Mouse (Mus musculus) heart, embryonic 12.5 days (tissue): ENCODE measurements at regions not wholly inside any gene's neighbourhood (a gene's known extent, or its start where the extent isn't known, plus 50 kb on each side); places are given as distances from the start of the nearest gene placed in this dataset.

Experiments
- ATAC-seq: fragments of 200-750 bp; cut with Nextera tagmentation; 2 replicates; pipeline ENCODE4 v1.8.0; 2017; ENCODE audit warnings: moderate TSS enrichment, moderate library complexity; ENCODE audit not compliant: insufficient number of reproducible peaks, low FRiP score
- H3K27ac ChIP-seq: fragments of 300-500 bp; sonication (generic); 2 replicates; pipeline ENCODE4 v1.5.1; 2016; ENCODE audit warnings: mild to moderate bottlenecking, moderate library complexity; ENCODE audit not compliant: poor library complexity, severe bottlenecking
- H3K27me3 ChIP-seq: fragments of 300-500 bp; sonication (generic); replicated peaks from 2 replicates; pipeline ENCODE4 v1.6.1; 2016; ENCODE audit warnings: mild to moderate bottlenecking, moderate library complexity
- H3K36me3 ChIP-seq: fragments of 300-500 bp; sonication (generic); 2 replicates; pipeline ENCODE4 v1.6.1; 2016; ENCODE audit warnings: mild to moderate bottlenecking, moderate library complexity
- H3K4me1 ChIP-seq: fragments of 300-500 bp; sonication (generic); replicated peaks from 2 replicates; pipeline ENCODE4 v1.6.1; 2016; ENCODE audit warnings: mild to moderate bottlenecking
- H3K4me2 ChIP-seq: fragments of 300-500 bp; sonication (generic); 2 replicates; pipeline ENCODE4 v1.6.1; 2016; ENCODE audit warnings: mild to moderate bottlenecking, moderate library complexity
- H3K4me3 ChIP-seq: fragments of 300-500 bp; sonication (generic); 2 replicates; pipeline ENCODE4 v1.5.1; 2016; ENCODE audit warnings: mild to moderate bottlenecking
- H3K9ac ChIP-seq: fragments of 300-500 bp; sonication (generic); 2 replicates; pipeline ENCODE4 v1.6.1; 2016; ENCODE audit warnings: mild to moderate bottlenecking, moderate library complexity
- H3K9me3 ChIP-seq: fragments of 300-500 bp; sonication (generic); replicated peaks from 2 replicates; pipeline ENCODE4 v1.6.1; 2016; ENCODE audit warnings: mild to moderate bottlenecking, moderate library complexity
- WGBS: fragments of 180-500 bp; shearing (Covaris S2); methylation state at CpG from one replicate; pipeline ENCODE4 v1.1.7; 2016; 5-methylcytosine and 5-hydroxymethylcytosine counted together

DNA sequence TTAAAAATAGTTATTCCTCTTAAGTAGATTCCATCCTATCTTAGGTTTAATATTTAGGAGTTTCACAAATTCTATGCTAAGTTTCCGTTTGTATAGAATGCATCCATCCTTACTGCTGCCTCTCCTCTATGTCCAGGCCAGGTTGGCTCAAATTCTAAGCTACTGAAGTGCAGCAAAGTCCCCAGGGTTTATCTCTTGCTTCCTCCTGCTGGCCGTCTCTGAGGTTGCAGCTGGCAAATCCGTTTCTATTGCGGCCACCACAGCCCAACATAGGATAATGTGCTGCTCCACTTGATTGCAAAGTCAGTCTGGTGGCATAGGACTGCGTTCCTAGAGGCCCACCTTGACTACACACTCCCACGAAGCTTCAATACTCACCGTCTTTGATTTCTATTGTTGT lies 389.7 kb upstream of the Robo2 start:
- Histone ChIP-seq H3K9me3 (no peaks in the 10 kb centered on the region), H3K36me3 (no peaks in the 10 kb centered on the region), H3K4me3 (no peak overlapping the region), H3K27me3 (no peaks in the 10 kb centered on the region), H3K27ac (no peak overlapping the region), H3K9ac (no peak overlapping the region), H3K4me1 (no peaks in the 10 kb centered on the region), H3K4me2 (no peak overlapping the region)
- 13% methylated on average over 7 of the region's 7 CpGs for WGBS
- no peak; the same call in 1 of the 2 replicates for ATAC-seq

DNA sequence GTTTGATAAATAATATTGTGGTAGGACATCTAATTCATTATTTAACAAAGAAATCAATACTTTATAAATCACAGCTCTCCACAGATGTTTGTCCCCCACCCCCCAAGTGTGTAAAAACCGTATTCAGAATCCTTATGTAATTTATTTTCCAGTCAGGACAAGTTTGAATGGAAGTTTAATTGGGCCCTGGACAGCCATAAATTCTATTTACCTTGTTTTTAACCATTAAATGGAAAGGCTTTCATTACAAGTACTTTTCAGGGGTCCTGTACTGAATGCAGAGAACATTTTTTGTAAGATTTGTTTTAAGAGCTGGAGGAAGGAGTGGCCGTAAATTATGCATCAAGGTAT lies 384.7 kb upstream of the Robo2 start:
- no peak for ATAC-seq
- Histone ChIP-seq H3K4me1 (no peaks in the 10 kb centered on the region), H3K36me3 (no peaks in the 10 kb centered on the region), H3K4me2 (no peak overlapping the region), H3K27me3 (no peaks in the 10 kb centered on the region), H3K4me3 (no peak overlapping the region), H3K9me3 (no peaks in the 10 kb centered on the region), H3K9ac (no peak overlapping the region), H3K27ac (no peak overlapping the region)
- 76% methylated on average over 2 of the region's 2 CpGs for WGBS

DNA sequence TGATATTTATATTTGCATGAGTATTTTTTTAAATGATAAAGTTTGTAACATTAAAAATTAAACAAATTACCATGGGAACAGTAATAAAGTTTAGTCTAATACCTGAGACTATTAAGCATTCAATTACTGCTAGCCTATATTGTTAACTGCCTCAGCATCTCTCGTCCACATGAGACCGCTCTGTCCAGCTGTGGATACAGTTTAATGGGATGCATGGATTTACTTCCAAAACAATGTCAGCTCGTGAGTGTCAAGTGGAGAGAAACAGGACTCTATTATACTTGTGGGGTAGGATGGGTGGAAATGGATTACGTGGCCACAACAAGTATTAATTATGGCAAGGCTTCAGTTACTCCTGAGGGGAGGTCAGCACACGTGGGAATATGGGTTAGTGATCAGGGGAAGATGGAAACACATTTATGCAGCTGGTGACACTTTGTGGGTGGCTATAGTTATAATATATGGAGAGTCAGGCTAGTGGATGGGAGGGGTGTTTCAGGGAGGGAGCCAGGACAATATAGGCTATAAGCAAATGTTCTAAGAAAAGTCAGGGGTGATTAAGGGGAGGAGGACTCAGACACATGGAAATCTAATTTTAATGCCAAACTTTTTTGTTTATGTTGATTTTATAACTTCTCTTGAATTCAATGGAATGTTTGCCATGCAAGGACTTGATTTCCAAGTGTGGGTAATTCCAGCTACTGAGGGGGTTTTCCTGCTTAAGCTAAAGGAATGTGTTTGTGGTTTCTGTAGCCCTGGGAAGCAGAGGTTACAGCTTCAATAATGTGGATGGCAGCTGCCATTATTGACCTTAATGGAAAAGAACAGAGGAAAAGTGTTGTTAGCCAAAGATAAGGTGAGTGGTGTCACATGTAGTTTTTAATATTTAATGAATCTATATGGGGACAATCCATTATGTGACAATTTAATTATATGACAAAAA lies 384.0 kb upstream of the Robo2 start:
- no peak for ATAC-seq
- no peak overlapping the region for H3K27ac ChIP-seq
- WGBS: 68% methylated on average over 5 of the region's 5 CpGs

GRCm38 (mm10) chr16:74785365-74786119 lies 373.9 kb upstream of the Robo2 start:
- H3K4me2 ChIP-seq: no peak overlapping the region
- WGBS: 76% methylated on average over 9 of the region's 9 CpGs
- no peaks in the 10 kb centered on the region for H3K9me3 ChIP-seq
- H3K9ac ChIP-seq: no peak overlapping the region
- H3K4me3 ChIP-seq: no peak overlapping the region
- no peak overlapping the region for H3K27ac ChIP-seq
- ATAC-seq: no peak
- H3K4me1 ChIP-seq: no peaks in the 10 kb centered on the region
- no peaks in the 10 kb centered on the region for H3K36me3 ChIP-seq
- H3K27me3 ChIP-seq: no peaks in the 10 kb centered on the region

More for the DNA sequence above, 384.0 kb upstream of the Robo2 start:
- Histone ChIP-seq H3K9me3 (no peaks in the 10 kb centered on the region), H3K9ac (no peak overlapping the region), H3K27me3 (no peaks in the 10 kb centered on the region), H3K36me3 (no peaks in the 10 kb centered on the region), H3K4me1 (no peaks in the 10 kb centered on the region), H3K4me2 (no peak overlapping the region), H3K4me3 (no peak overlapping the region)

GRCm38 (mm10) chr16:74780388-74780787 lies 368.8 kb upstream of the Robo2 start:
- H3K4me2 ChIP-seq: no peak overlapping the region
- H3K27me3 ChIP-seq: no peaks in the 10 kb centered on the region
- 71% methylated on average over 1 of the region's 2 CpGs for WGBS
- no peaks in the 10 kb centered on the region for H3K4me1 ChIP-seq
- no peaks in the 10 kb centered on the region for H3K9me3 ChIP-seq
- H3K9ac ChIP-seq: no peak overlapping the region
- no peak for ATAC-seq
- H3K4me3 ChIP-seq: no peak overlapping the region
- H3K27ac ChIP-seq: no peak overlapping the region
- no peaks in the 10 kb centered on the region for H3K36me3 ChIP-seq

DNA sequence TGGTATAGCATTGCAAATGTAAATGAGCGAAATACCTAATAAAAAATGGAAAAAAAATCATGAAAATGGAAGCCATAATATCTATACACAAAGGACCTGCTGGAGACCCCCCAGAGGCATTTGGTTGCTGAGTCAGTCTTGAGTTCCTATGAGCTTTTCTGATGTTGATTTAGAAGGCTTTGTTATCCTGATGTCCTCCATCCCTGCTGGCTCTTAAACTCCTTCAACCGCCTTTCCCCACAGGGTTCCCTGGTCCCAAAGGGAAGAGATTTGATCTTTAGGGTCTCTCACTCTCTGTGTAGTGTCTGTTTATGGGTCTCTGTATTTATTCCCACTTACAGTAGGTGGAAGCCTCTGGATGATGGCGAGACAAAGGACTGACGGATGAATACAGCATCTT lies 356.6 kb upstream of the Robo2 start:
- Histone ChIP-seq H3K4me2 (no peak overlapping the region), H3K9ac (no peak overlapping the region), H3K4me3 (no peak overlapping the region), H3K36me3 (no peaks in the 10 kb centered on the region), H3K27ac (no peak overlapping the region), H3K9me3 (no peaks in the 10 kb centered on the region), H3K27me3 (no peaks in the 10 kb centered on the region), H3K4me1 (no peaks in the 10 kb centered on the region)
- no peak for ATAC-seq
- WGBS: 80% methylated on average over 4 of the region's 4 CpGs

DNA sequence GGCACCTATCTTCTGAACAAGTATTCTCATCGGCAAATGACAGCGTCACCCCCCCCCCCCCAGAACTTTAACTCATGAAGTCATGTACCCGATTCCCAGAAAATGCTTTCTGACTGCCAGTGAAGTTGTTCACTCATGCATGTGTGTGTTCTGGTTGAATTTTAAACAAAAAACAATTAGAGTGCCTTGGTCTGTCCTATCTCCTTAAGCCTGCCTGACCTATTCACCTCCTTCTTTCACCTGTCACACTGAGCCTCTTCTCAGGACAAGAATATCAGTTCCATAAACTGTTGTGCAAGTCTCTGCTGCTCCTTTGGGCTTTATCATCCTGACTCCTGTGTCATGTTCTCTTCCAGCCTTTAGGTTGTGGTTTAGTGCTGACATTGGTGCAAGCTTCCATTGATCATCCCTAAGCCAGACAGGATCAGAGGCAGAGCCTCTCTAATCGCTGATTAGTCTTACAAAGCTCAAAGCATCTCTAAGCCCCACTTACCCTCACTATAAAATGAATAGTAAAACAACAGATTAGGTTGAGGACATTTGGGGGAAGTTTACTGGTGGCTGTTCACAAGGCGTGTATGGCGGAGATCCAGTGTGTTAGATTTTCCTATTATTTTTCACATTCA lies 345.2 kb upstream of the Robo2 start:
- ATAC-seq: no peak
- no peak overlapping the region for H3K4me2 ChIP-seq
- H3K27ac ChIP-seq: no peak overlapping the region
- no peak overlapping the region for H3K4me3 ChIP-seq
- no peaks in the 10 kb centered on the region for H3K27me3 ChIP-seq
- H3K9ac ChIP-seq: no peak overlapping the region
- WGBS: 71% methylated on average over 6 of the region's 6 CpGs
- 0 out of 2 replicates have a peak, but pooled peaks cover 4% of the 10 kb centered on the region for H3K9me3 ChIP-seq
- H3K4me1 ChIP-seq: no peaks in the 10 kb centered on the region
- no peaks in the 10 kb centered on the region for H3K36me3 ChIP-seq

GRCm38 (mm10) chr16:74750900-74751299 lies 339.3 kb upstream of the Robo2 start:
- H3K27ac ChIP-seq: no peak overlapping the region
- H3K9ac ChIP-seq: no peak overlapping the region
- H3K27me3 ChIP-seq: no peaks in the 10 kb centered on the region
- 21% methylated on average over 3 of the region's 3 CpGs for WGBS
- H3K4me2 ChIP-seq: no peak overlapping the region
- H3K4me1 ChIP-seq: no peaks in the 10 kb centered on the region
- no peak overlapping the region for H3K4me3 ChIP-seq
- ATAC-seq: no peak
- no peaks in the 10 kb centered on the region for H3K36me3 ChIP-seq
- H3K9me3 ChIP-seq: 0 out of 2 replicates have a peak, but pooled peaks cover 4% of the 10 kb centered on the region

- H3K36me3 ChIP-seq: no peaks in the 10 kb centered on the region
Observed at GRCm38 (mm10) chr16:74749006-74749405, 337.4 kb upstream of the Robo2 start.

DNA sequence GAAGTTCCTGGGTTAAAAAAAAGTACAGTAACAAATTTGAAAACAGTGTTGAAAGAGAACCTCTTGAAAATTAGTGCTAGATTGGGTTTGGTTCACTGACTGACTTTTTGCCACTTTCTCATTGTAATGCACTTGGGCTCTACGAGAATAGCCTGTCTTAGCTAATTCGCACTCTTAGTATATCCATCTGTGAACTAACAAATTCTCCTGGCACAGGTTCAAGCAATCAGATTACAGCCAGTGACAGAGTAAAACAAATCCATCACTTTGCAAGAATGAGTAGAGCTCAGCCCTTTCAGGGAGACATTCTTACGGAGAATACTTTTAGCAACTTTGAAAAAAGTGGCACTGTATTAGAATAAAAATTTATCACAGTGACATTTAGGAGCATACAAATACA lies 331.9 kb upstream of the Robo2 start:
- no peaks in the 10 kb centered on the region for H3K36me3 ChIP-seq
- H3K27me3 ChIP-seq: no peaks in the 10 kb centered on the region
- no peak for ATAC-seq
- no peak overlapping the region for H3K4me3 ChIP-seq
- no peaks in the 10 kb centered on the region for H3K9me3 ChIP-seq
- no peak overlapping the region for H3K27ac ChIP-seq
- no peak overlapping the region for H3K9ac ChIP-seq
- 49% methylated on average over 3 of the region's 3 CpGs for WGBS
- H3K4me1 ChIP-seq: peaks cover 9% of the 10 kb centered on the region
- H3K4me2 ChIP-seq: no peak overlapping the region

More at GRCm38 (mm10) chr16:74749006-74749405, 337.4 kb upstream of the Robo2 start:
- Histone ChIP-seq H3K9ac (no peak overlapping the region), H3K4me1 (no peaks in the 10 kb centered on the region), H3K27me3 (no peaks in the 10 kb centered on the region), H3K9me3 (0 out of 2 replicates have a peak, but pooled peaks cover 4% of the 10 kb centered on the region), H3K27ac (no peak overlapping the region), H3K4me2 (no peak overlapping the region), H3K4me3 (no peak overlapping the region)
- no peak for ATAC-seq
